Mouse (Mus musculus) right cerebral cortex, postnatal 25 days (tissue): ENCODE results near the gene Cd80.
"Not testable (repeated sequence)": the region's sequence is repeated elsewhere in the genome, so short reads cannot be mapped to it uniquely, and the experiment has no call there.

Experiments used
- DNase-seq: peaks from one replicate; pipeline ENCODE4 v3.0.0; 2022

Gene Cd80

DNA sequence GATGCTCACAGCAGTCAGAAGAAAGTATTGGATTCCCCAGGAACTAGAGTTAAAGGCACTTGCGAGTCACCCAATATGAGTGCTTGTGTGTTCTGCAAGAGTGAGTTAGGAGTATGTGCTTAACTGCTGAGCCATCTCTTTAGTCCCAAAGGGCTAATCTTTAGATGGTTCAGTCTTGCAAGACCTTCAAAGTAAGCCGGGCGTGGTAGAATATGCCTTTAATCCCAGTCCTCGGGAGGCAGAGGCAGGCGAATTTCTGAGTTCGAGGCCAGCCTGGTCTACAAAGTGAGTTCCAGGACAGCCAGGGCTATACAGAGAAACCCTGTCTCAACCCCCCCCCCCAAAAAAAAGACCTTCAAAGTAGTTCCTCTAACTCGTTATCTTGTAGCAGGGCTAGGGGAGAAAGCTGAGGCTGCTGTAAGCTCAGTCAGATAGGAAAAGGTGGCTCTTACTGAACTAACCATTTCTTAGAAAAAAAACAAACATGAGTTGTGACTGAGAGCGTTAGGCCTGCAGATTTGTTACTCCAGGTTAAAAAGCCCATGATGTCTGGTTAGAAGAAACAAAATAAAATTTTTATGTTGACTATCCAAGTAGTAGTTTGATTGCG, 19.4 kb downstream of the Cd80 start:
- DNase-seq, result no peak

DNA sequence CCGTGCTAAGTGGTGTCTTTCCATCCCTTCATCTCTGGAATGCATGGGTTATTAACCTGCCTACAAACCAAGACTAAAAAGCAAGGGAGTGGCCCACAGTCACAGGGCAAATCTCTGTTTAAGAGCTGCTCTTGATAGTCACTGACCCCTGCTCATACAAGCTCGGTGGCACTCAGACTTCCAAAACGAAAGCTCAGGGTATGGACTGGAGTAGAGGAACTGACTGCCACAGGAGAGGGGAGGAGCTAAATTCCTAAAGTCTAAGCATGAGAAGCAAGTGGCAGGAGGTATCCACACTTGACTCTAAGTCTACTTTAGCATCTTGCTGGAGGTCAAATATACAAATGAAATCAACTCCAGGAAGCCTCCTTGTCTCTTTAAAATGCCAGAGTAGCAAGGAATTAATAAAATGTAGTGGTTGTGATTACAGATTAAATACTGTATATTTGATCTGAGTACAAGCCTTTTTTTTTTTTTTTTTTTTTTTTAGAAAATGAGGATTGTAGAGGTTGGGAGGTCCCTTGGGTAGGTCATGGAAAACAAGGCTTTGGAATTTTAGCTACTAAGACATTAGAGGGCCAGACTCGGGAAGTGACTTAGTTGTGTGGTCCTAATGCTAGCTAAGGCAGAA, 20.4 kb downstream of the Cd80 start:
- DNase-seq, result no peak

DNA sequence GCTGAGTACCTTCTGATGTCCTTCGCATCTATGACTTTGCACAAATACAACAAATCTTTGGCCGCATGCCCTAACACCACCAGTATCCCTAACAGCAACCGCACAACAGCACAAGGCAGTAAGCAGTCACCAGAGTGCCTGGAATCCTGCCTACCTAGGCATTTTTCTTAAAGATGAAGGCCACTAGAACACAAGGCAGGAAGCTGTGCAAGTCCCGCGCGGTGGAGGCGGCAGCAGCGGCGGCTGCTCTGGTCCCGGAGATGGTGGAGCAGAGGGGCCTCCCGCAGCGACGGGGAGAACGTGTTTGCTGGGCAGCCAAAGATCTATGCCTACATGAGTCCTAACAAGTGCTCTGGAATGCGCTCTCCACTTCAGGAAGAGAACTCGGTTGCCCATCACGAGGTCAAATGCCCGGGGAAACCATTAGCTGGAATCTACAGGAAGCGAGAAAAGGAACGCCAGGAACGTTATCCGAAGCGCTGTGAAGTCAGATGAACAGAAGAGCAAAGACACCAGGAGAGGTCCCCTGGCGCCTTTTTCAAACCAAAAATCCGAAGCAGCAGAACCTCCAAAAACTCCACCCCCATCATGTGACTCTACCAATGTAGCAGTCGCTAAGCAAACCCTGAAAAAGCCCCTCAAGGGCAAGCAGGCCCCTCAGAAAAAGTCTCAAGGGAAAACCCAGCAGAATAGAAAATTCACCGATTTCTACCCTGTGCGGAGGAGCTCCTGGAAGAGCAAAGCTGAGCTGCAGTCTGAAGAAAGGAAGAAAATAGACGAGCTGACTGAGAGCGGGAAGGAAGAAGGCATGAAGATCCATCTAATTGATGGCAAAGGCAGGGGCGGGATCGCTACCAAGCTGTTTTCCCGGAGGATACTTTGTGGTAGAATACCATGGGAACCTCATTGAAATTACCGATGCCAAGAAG, 21.2 kb downstream of the Cd80 start:
- DNase-seq, result peak; percentile 42

DNA sequence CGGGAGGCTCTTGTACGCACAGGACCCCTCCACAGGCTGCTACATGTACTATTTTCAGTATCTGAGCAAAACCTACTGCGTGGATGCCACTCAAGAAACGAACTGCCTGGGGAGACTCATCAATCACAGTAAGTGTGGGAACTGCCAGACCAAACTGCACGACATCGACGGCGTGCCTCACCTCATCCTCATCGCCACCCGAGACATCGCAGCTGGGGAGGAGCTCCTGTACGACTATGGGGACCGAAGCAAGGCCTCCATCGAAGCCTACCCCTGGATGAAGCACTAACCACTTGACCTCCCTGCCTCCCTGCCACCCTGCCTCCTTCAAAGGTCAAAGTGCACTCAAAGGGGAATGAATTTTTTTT, 21.9 kb downstream of the Cd80 start:
- DNase-seq, result not testable (repeated sequence)

DNA sequence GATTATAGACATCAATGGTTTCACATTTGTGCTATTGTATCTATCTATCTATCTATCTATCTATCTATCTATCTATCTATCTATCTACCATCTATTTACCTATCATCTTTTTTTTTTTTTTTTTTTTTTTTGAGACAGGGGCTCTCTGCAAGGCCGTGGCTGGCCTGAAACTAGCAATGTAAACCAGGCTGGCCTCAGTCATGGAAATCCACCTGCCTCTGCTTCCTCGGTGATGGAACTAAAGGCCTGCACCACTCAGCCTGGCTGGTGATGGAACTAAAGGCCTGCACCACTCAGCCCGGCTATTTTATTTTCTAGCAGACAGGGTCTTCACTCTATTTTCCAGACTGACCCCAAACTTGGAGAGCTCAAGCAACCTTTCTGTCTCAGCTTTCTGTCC, 22.9 kb downstream of the Cd80 start:
- DNase-seq, result no peak

DNA sequence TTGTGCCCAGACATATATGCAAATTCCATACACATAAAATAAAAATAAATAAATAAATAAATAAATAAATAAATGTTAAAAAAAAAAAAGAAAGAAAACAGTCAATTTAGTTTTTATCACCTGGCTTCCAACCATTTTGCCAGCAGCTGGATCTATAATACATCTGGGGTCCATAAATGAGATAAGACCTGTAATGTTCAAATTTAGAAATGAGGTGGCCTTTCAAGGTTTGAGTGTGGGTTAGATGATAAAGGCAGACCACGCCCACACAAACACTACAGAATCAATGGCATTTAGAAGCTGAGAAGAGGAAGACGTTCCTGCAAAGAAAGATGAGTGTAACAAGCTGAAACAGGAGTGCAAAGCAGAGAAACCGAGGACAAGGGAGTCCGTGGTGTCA, 26.0 kb downstream of the Cd80 start:
- no peak for DNase-seq

DNA sequence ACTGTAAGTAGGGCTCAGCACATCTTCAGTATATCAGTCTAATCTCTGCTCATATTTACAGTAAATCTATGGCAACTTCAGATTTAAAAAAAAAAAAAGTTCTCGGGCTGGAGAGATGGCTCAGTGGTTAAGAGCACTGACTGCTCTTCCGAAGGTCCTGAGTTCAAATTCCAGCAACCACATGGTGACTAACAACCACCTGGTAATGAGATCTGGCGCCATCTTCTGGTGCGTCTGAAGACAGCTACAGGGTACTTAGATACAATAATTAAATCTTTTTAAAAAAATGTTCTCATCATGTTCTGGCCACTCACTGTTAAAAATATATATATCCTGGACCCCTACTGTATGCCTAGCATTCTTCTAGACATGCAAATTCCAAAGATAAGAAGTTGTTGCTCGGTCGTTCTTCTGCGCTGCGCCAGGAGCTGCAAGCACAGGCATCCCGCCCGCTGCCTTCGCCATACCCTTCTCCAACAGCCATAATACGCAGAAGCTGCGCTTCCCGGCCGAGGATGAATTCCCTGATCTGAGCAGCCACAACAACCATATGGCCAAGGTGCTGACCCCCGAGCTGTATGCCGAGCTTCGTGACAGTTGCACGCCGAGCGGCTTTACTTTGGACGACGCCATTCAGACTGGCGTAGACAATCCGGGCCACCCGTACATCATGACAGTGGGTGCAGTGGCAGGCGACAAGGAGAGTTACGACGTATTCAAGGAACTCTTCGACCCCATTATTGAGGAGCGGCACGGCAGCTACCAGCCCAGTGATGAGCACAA, 27.6 kb downstream of the Cd80 start:
- DNase-seq, result no peak

DNA sequence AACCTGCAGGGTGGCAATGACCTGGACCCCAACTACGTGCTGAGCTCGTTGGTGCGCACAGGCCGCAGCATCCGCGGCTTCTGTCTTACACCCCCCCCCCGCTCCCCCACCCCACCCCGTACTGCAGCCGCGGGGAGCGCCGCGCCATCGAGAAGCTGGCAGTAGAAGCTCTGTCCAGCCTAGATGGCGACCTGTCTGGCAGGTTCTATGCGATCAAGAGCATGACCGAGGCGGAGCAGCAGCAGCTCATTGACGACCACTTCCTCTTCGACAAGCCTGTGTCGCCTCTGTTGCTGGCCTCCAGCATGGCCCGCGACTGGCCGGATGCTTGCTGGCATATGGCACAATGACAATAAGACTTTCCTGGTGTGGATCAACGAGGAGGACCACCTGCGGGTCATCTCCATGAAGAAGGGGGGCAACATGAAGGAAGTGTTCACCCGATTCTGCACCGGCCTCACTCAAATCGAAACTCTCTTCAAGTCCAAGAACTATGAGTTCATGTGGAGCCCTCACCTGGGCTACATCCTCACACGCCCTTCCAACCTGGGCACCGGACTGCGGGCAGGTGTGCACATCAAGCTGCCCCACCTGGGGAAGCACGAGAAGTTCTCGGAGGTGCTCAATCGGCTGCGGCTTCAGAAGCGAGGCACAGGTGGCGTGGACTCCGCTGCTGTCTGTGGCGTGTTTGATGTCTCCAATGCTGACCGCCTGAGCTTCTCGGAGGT, 28.4 kb downstream of the Cd80 start:
- no peak for DNase-seq

DNA sequence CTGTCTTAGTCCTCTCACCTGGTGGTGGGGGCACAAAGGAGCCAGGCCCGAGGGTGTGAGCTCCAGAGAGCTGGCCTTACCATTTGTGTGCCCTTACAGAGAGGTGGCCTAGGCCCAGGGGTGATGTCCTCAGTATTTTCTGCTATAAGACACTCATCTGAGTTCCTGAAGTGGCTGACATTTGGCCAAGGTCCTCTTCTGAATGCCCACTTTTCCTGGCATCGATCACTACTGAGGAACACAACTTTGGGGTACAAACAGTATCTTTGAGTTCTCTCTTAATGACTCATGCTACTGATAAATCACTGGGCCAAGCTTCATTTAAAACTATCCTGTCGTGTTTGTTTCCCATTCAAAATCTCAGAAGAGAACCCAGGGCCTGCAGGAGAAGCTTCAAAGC, 37.2 kb downstream of the Cd80 start:
- no peak for DNase-seq

DNA sequence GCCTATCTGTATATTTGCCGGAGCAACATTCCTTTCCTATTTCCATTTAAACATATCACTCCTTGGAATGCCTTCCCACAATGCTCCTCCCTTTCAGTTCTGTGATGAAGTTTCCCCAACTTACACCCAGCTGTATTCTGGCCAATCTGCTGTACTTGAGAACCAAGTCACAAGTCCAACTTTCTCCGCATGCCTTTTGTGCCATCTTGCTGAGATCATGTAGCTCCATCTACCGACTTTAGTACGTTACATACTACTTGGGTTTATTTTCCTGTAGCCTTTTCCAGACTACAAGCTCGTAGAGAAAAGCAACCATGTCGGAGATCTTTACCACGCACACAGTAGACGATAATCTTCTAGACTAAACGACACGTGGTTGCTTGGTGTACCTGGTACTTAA, 38.5 kb downstream of the Cd80 start:
- no peak for DNase-seq

DNA sequence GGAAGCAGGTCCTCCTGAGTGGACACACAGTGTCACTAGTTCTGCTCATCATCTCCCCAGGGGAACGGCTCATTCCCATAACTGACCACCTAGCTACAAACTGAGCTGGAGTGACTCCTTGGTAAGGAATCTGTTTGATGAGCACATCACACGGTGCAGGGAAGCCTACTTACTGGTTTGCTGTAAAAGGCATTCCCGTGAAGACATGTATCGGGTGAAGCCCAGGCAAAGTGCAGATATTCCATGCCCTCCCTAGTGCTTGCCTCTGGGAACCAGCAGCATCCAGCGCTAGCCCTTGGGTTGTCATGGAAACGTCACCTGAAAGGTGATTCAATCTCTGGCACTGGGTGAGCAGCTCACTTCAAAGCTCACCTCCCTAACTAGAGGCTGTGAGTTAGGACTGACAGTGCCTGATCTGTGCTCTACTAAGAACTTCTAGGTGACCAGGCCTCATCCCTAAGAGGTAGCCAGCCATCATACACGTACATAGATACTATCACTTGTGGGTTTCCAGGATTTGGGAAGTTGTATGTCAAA, 41.3 kb downstream of the Cd80 start:
- DNase-seq, result no peak

DNA sequence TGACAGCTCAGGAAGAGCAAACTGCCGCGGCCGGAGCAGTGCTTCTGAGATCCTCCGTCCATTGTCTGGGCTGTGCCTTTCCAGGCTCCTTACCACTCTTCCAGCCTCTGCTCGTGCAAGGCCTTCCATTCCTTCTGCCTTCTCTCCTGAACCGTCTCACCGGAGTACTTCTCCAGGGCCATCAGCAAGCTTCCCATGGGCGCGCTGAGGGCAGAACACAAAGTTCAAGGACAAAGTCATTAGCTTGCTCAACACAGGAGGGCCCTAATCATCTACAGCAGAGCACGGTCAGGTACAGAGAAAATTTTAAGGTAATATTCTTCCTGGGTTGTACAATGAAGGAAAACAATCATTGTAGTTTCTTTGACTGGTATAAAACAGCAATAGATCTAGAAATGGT, 47.1 kb downstream of the Cd80 start:
- DNase-seq, result no peak

DNA sequence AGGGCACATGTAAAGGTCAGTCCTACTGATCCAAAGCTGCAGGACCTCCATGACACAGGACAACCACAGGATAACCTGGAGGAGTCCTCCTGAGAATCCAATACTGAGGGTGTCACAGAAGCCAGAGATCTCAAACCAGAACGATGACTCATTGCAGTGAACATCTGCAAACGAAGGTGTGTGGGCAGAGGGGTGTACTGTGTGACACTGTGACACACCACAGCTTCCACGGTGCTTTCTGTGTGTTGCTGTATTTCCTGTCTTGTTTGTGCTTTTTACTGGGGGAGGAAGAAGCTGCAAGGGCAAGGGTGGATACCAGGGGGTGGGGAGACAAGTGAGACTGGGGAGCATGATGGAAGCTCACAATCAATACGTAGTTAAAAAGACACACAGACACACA, 48.2 kb downstream of the Cd80 start:
- no peak for DNase-seq

DNA sequence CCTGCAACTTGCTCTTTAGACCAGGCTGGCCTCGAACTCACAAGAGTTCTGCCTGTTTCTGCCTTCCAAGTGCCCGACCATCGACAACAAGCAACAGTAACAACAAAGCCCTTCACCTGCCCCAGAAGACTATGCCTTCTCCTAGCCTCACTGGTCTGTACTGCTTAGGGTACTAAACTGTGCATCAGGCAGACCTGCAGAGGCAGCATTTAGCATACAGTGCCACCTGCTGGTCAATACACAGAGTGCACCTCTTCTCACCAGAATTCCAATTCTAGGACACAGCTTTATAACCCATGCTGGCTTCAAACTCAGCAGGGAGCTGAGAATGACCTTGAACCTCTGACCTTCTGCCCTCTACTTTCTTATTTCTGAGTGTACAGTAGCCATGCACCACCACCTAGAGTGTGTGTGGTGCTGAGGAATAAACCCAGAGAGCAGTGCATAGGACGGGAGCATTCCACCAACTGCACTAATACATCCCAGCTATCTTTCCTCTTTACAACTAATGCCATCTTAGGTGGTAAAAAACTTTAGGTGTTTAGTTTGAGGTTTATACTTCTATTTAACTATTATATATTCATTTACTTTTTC, 50.8 kb downstream of the Cd80 start:
- DNase-seq, result peak; percentile 67

DNA sequence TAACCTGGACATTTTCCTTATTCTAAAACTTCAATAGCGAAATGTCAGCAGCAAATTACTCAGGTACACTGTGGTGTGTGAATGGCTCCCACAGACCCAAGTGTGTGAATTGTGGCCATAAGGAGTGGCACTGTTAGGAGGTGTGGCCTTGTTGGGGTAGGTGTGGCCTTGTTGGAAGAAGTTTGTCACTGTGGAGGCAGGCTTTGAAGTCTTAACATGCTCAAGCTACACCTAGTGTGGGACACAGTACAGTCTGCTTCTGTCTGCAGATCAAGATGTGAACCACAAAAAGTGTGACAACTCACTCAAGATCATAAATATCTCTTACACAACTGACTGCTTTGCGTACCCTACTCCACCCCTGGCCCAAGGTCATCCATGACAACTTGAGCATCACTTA, 55.5 kb downstream of the Cd80 start:
- no peak for DNase-seq

DNA sequence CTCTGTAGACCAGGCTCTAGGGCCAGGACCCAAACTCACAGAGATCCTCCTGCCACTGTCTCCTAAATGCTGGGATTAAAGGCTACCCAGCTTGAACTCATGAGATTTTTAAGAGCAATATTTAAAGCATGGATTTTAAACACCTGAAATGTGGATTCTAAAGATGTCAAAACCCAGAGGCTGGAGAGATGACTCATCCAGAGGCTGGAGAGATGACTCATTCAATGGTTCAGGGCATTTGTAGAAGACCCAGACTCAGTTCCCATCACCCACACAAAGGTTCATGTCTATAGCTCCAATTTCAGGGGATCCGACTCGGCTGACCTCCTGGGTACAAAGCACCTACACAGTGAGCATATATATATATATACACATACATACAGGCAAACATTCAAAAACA, 63.8 kb downstream of the Cd80 start:
- no peak for DNase-seq

DNA sequence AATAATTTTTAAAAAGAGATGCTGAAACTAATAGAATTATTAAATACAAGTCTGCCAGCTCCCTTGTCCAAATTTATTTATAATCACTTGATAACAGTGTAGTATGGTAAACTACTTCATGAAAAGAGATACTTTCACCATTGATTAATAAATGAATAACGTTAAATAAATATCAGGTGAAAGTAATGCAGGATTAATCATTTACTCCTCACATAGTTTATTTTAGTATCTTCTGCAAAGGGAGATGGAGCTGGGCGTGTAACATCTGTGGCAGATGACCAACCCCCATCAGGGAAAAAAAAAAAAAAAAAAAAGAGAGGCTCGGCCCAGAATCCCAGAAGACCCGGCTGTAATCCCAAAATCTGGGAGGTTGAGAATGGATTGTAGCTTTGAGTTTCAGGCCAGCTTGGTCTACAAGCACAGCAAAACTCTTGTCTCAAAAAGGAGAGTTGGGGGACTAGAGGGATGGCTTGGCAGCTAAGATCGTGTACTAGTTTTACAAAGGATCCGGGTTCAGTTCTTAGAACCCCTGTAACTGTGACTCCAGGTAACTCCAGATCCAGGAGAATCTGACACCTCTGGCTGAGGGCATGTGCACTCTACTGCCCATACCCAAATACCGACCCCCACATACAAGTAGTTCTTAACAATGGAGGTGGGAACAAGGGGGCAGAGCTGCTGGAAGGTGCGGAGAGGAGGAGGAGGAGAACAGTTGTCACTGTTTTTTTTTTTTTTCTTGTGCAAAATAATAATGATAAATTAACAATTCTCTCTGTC, 66.0 kb downstream of the Cd80 start:
- no peak for DNase-seq

DNA sequence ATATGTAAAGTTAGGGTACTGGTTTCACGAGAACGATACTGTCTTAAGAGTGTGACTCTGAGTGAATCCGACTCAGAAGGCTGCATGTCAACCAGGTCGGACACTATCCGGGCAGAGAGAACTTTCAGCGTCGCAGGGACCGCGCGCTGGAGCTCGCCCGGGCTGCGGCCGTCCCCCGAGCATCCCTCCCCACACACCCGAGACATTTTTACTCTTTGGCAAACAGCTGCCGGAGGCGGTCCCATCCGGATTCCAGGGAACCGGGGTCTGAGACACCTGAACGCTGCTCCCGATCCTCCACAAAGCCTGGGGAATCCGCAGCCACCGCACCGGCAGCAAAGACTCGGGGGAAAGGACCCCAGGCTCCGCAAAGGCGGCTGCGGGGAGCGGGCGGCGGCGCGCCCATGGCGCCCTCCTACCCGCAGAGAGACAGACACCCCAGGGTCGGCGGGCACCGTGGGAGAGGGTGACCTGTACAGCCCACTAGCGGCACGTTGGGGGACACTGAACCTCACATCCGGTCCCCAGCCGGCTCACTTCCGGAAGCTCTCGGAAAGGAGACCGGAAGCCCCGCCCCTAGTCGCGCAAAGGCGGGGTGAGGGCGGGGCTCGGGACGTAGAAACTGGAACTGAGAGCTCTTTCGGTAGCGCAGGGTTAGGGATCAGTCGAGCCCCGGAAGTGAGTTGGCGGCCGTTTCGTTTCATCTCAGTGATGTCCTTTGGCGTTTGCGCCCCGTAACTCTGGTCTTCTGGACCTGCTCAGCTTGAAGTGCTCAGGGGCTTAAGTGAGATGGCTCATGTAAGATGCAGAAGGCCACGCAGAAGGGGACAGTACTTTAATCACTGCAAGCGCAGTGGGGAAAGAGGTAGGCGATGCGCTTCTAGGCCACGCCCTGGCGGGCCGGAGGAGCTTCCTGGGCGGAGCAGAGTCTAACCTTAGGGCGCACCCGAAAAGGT, 67.0 kb downstream of the Cd80 start, which contains the start of gene Timmdc1:
Gene Timmdc1, minus strand, starts transcription at position 535 of the 956 bp plus-strand sequence.
- peak; percentile 97 for DNase-seq

DNA sequence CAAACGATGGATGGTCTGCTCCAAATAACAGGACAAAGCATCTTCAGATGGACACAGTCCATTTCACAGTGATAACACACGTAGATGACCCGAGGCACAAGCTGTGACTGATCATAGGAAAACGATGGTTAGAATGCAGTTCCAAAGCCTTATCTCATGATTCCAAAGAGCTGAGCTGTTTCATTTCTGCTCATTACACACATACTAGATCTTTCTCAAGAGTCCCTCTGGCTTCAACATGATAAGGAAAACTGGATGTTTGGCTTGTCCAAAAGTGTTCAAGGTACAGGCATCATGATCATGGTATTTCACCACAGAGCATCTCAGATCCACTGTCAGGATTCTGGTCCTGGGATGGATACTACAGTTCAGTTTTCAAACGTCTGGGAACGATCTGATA, 70.9 kb downstream of the Cd80 start:
- DNase-seq, result no peak
